Mouse (Mus musculus) CH12.LX (cell line): ENCODE results near the gene Khnyn. TPM values are rescaled to one million over a fixed set of nuclear protein-coding genes. Genes with fewer than 3 reads are reported as not detected.

Source experiments
- DNase-seq: peaks from one replicate; pipeline ENCODE4 v3.0.0-alpha.2; 2013; ENCODE audit errors: extremely low read depth
- H3K27ac ChIP-seq: 2 replicates; pipeline ENCODE4 v1.5.1; 2012; ENCODE audit warnings: low read depth, mild to moderate bottlenecking, control low read depth, moderate library complexity; ENCODE audit not compliant: insufficient read depth
- H3K27me3 ChIP-seq: replicated peaks from 2 replicates; pipeline ENCODE3; 2012; ENCODE audit warnings: inconsistent platforms
- H3K36me3 ChIP-seq, 2 experiments: replicated peaks in 1 of 2; 2 replicates each; pipeline versions ENCODE3 to v1.6.1; 2012; ENCODE audit warnings: inconsistent platforms in 1 of 2, low read length in 1 of 2, mild to moderate bottlenecking in 1 of 2, mixed read lengths in 1 of 2, moderate library complexity in 1 of 2; ENCODE audit not compliant: control insufficient read depth in 1 of 2, insufficient read depth in 1 of 2
- H3K4me1 ChIP-seq, 2 experiments: 2 replicates each; pipeline ENCODE4 v1.6.1; 2012; ENCODE audit warnings: inconsistent platforms in 1 of 2, moderate library complexity in 1 of 2; ENCODE audit not compliant: insufficient read depth in 2 of 2, control insufficient read depth in 1 of 2
- H3K4me2 ChIP-seq: 2 replicates; pipeline ENCODE4 v1.6.1; 2012; ENCODE audit warnings: low read depth, mild to moderate bottlenecking, control low read depth; ENCODE audit not compliant: poor library complexity, insufficient read depth, severe bottlenecking
- H3K4me3 ChIP-seq, 3 experiments: fragments of 150-350 bp in 1 of 3; sonication (generic) in 1 of 3; replicated peaks in 1 of 3; 2 replicates each; pipeline versions ENCODE3 to v1.5.1; 2011 to 2012; ENCODE audit warnings: low read depth in 2 of 3, low read length in 2 of 3, mild to moderate bottlenecking in 2 of 3, moderate library complexity in 2 of 3, control low read depth in 1 of 3, improper control_type of control experiment in 1 of 3, inconsistent platforms in 1 of 3, mixed read lengths in 1 of 3; ENCODE audit not compliant: poor library complexity in 1 of 3
- H3K79me2 ChIP-seq: replicated peaks from 2 replicates; pipeline ENCODE4 v1.6.1; 2012; ENCODE audit warnings: mild to moderate bottlenecking, moderate library complexity; ENCODE audit not compliant: control insufficient read depth, poor library complexity, insufficient read depth, severe bottlenecking; ENCODE audit errors: extremely low read depth
- H3K9ac ChIP-seq: 2 replicates; pipeline ENCODE4 v1.6.1; 2012; ENCODE audit warnings: low read depth, mild to moderate bottlenecking, control low read depth, moderate library complexity; ENCODE audit not compliant: insufficient read depth
- H3K9me3 ChIP-seq: replicated peaks from 2 replicates; pipeline ENCODE3; 2012; ENCODE audit warnings: low read length, inconsistent platforms, mixed read lengths
- BHLHE40 ChIP-seq: IDR thresholded peaks from 2 replicates; pipeline ENCODE4 v1.6.1; 2011; ENCODE audit warnings: mild to moderate bottlenecking, low read depth, low read length, improper control_type of control experiment
- CHD2 ChIP-seq: IDR thresholded peaks from 2 replicates; pipeline ENCODE4 v1.6.1; 2011; ENCODE audit warnings: low read length, improper control_type of control experiment
- E2F4 ChIP-seq: IDR thresholded peaks from 2 replicates; pipeline ENCODE4 v1.6.1; 2011; ENCODE audit warnings: low read depth, low read length, improper control_type of control experiment; ENCODE audit not compliant: insufficient replicate concordance
- ETS1 ChIP-seq: conservative IDR thresholded peaks from 2 replicates; pipeline ENCODE4 v1.6.1; 2012; ENCODE audit warnings: low read depth, mild to moderate bottlenecking, inconsistent platforms, low read length, improper control_type of control experiment, moderate library complexity
- GABPA ChIP-seq: IDR thresholded peaks from 2 replicates; pipeline ENCODE4 v1.6.1; 2012; ENCODE audit warnings: low read depth, low read length, improper control_type of control experiment, inconsistent platforms; ENCODE audit not compliant: insufficient replicate concordance
- HCFC1 ChIP-seq: IDR thresholded peaks from 2 replicates; pipeline ENCODE4 v1.6.1; 2012; ENCODE audit warnings: low read depth, mild to moderate bottlenecking, inconsistent platforms, low read length, improper control_type of control experiment
- JUN ChIP-seq: IDR thresholded peaks from 2 replicates; pipeline ENCODE4 v1.6.1; 2011; ENCODE audit warnings: low read depth, mild to moderate bottlenecking, low read length, improper control_type of control experiment, moderate library complexity; ENCODE audit not compliant: insufficient read depth
- JUND ChIP-seq: conservative IDR thresholded peaks from 2 replicates; pipeline ENCODE4 v1.6.1; 2011; ENCODE audit warnings: low read depth, low read length, improper control_type of control experiment
- MAFK ChIP-seq: IDR thresholded peaks from 2 replicates; pipeline ENCODE4 v1.6.1; 2011; ENCODE audit warnings: low read length, improper control_type of control experiment; ENCODE audit not compliant: insufficient replicate concordance
- MAX ChIP-seq: IDR thresholded peaks from 2 replicates; pipeline ENCODE4 v1.6.1; 2011; ENCODE audit warnings: low read length, improper control_type of control experiment
- MAZ ChIP-seq: IDR thresholded peaks from 2 replicates; pipeline ENCODE4 v1.6.1; 2012; ENCODE audit warnings: low read depth, mild to moderate bottlenecking, inconsistent platforms, low read length, improper control_type of control experiment, moderate library complexity
- MEF2A ChIP-seq: IDR thresholded peaks from 2 replicates; pipeline ENCODE4 v1.6.1; 2014; ENCODE audit warnings: low read depth, mild to moderate bottlenecking, inconsistent platforms, low read length, improper control_type of control experiment, borderline replicate concordance
- MXI1 ChIP-seq: IDR thresholded peaks from 2 replicates; pipeline ENCODE4 v1.6.1; 2011; ENCODE audit warnings: mild to moderate bottlenecking, low read depth, low read length, improper control_type of control experiment
- MYC ChIP-seq: IDR thresholded peaks from 2 replicates; pipeline ENCODE4 v1.6.1; 2011; ENCODE audit warnings: low read depth, mild to moderate bottlenecking, improper control_type of control experiment, low read length
- PAX5 ChIP-seq: IDR thresholded peaks from 2 replicates; pipeline ENCODE4 v1.6.1; 2012; ENCODE audit warnings: low read length, inconsistent platforms, mixed read lengths
- TBP ChIP-seq: conservative IDR thresholded peaks from 2 replicates; pipeline ENCODE4 v1.6.1; 2011; ENCODE audit warnings: low read depth, low read length, improper control_type of control experiment
- USF1 ChIP-seq: IDR thresholded peaks from 2 replicates; pipeline ENCODE4 v1.6.1; 2014; ENCODE audit warnings: low read depth, mild to moderate bottlenecking, inconsistent platforms, low read length, improper control_type of control experiment
- ZC3H11A ChIP-seq: IDR thresholded peaks from 2 replicates; pipeline ENCODE4 v1.6.1; 2012; ENCODE audit warnings: low read depth, mild to moderate bottlenecking, inconsistent platforms, low read length, improper control_type of control experiment
- dilution Hi-C: fragments of 300-500 bp; cut with MboI; formaldehyde crosslinking; loops from 2 replicates; pipeline ENCODE4 v1.14.3; 2020; ENCODE audit warnings: low sequenced_read_pairs; ENCODE audit not compliant: extremely low pct_unique_long_range_greater_than_20kb, extremely low pct_ligation_motif_present
- in situ Hi-C: fragments of 300-500 bp; cut with MboI; formaldehyde crosslinking; loops from 3 replicates; pipeline ENCODE4 v1.14.3; 2019; ENCODE audit warnings: low sequenced_read_pairs, low pct_ligation_motif_present, low pct_unique_long_range_greater_than_20kb, mixed read lengths
- polyA plus RNA-seq: library from polyadenylated mRNA; unstranded; fragments of >175 nt; gene quantifications from 2 replicates; pipeline ENCODE4 v1.2.1, GENCODE M21; 2012; ENCODE audit warnings: low read depth; ENCODE audit not compliant: insufficient read length
- total RNA-seq, 2 experiments: library from RNA; depleted of rRNA; stranded (reverse); fragments of 300-350 nt in 1 of 2; fragments of >200 nt in 1 of 2; gene quantifications; 2 replicates each; pipeline ENCODE4 v1.2.3; 2012 to 2014

Khnyn gene
- total and polyA plus RNA-seq, 3 experiments, result 31.8 to 50.6 (median 35.8) TPM

GRCm38 (mm10) chr14:55850885-55851284, 33.9 kb upstream of the Khnyn start:
- no peak overlapping the region for H3K9ac ChIP-seq
- no peak overlapping the region for H3K4me3 ChIP-seq
- dilution Hi-C loops (no loop called here), in situ Hi-C loops (no loop called here)
- DNase-seq, result no peak
- no peak overlapping the region for H3K27ac ChIP-seq
- no peaks in the 10 kb centered on the region for H3K36me3 ChIP-seq
- no peaks in the 10 kb centered on the region for H3K27me3 ChIP-seq
- no peaks in the 10 kb centered on the region for H3K79me2 ChIP-seq
- H3K9me3 ChIP-seq, result no peaks in the 10 kb centered on the region
- TF ChIP-seq TBP (no peak), MXI1 (no peak), HCFC1 (no peak)
- peaks cover 9 to 32% of the 10 kb centered on the region in 2 experiments for H3K4me1 ChIP-seq
- no peak overlapping the region for H3K4me2 ChIP-seq

- H3K4me1 ChIP-seq, result peaks cover 9 to 31% of the 10 kb centered on the region in 2 experiments
- H3K36me3 ChIP-seq, result no peaks in the 10 kb centered on the region
- H3K27me3 ChIP-seq, result no peaks in the 10 kb centered on the region
- no peak overlapping the region for H3K27ac ChIP-seq
- TF ChIP-seq JUND (no peak), USF1 (no peak), MAFK (no peak), MXI1 (no peak), PAX5 (no peak), GABPA (no peak), JUN (no peak), ETS1 (no peak), TBP (no peak), MAZ (no peak), ZC3H11A (no peak), BHLHE40 (no peak), E2F4 (no peak), MAX (no peak), MEF2A (no peak), CHD2 (no peak), MYC (no peak)
- H3K9me3 ChIP-seq, result no peaks in the 10 kb centered on the region
- H3K4me3 ChIP-seq, result no peak overlapping the region
- no peak overlapping the region for H3K4me2 ChIP-seq
- no peak for DNase-seq
- in situ Hi-C loops (no loop called here), dilution Hi-C loops (no loop called here)
- no peak overlapping the region for H3K9ac ChIP-seq
- H3K79me2 ChIP-seq, result no peaks in the 10 kb centered on the region
Observed at GRCm38 (mm10) chr14:55852646-55853551, 31.8 kb upstream of the Khnyn start.
